Mouse (Mus musculus): ENCODE results near the gene A930033H14Rik. TPM values are rescaled to one million over a fixed set of nuclear protein-coding genes. Genes with fewer than 3 reads are reported as not detected.

Gene A930033H14Rik
- total RNA-seq, 2 experiments from 2014 or later = 1.2 to 2.8 TPM

DNA sequence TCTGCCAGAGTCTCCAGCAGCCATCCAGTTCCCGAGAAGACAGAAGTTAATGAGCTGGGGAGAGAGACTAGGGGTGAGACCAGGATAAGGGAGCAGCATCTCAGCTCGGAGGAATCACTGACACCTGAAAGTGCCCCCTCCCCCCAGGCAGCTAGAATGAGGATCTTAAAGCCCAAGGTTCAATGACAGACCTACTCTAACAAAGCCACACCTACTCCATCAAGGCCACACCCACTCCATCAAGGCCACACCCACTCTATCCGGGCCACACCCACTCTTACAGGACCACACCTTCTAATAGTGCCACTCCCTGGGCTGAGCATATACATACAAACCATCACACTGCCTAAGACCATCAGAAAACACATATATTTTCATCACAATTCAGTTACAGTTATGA, 24.3 kb upstream of the A930033H14Rik start:
- DNase-seq = no peak

DNA sequence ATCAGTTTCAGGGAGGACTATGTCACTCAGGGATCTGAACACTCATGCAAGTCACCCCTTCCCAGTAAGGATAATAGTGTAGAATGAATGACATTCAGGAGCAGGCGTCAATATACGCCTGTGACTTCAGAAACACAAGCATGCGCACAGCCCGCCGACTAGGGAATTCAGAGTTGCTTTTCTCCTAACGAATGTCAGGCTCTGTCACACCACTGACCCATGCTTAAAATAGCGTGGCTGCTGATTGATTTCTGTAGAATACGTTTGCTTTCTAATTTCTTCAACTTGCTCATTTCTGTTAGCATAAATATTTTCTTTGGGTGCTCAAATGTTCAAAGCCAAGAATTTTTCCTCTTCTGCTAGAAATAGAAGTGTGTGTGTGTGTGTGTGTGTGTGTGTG, 13.1 kb upstream of the A930033H14Rik start:
- DNase-seq = no peak

DNA sequence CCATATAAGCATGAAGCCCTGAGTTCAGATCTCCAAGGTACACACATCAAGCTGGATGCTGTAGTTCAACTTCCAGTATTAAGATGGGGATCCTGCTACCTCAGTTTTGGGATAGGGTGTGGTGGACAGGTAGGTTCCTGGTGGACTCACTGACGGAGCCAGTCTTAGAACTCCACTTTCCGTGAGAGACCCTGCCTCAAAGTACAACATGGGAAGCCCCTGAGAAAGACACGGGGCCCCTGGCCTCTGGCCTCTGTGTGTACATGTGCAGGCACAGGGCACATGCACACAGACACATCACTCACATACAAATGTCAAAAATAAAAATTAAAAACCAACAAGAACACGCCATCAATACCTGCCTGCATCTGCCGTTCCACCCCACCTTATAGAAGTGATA, 12.6 kb upstream of the A930033H14Rik start:
- DNase-seq = no peak

DNA sequence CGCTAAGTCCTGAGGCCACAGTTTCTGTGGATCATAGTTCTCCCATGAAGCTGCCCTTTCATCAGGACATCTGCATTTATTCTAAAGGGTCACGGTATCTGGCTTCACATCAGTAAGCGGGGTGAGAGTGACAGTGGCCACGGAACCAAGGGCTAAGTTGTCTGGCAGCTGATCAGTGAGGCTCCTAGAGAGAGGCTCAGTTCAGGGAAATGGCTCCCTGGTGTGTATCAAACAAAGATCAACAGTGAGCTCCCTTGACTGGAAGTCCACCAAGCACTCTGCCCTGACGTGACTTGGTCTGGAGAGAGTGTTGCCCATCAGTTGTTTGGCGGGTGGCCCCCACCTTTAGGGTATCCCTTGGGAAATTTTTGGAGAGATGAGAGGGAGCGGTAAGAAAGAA, 11.4 kb upstream of the A930033H14Rik start:
- DNase-seq = no peak

DNA sequence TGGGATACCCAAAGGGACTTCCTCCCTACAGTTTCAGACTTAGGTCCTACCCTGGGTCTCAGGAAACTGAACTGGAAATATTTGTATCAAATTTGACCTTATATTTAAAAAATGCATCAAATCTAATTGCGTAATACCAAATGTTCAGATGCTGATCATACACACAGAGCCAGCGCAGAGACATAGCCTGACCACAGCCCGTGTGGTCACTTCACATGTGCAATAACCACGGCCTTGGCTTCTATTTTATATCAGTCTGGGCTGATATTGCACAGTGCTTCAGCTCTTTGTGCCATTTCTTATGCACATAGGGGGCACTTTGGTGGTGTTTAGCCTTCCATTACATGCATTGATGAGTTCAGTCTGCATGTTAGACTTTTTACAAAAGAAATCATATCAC, 10.3 kb upstream of the A930033H14Rik start:
- no peak for DNase-seq

DNA sequence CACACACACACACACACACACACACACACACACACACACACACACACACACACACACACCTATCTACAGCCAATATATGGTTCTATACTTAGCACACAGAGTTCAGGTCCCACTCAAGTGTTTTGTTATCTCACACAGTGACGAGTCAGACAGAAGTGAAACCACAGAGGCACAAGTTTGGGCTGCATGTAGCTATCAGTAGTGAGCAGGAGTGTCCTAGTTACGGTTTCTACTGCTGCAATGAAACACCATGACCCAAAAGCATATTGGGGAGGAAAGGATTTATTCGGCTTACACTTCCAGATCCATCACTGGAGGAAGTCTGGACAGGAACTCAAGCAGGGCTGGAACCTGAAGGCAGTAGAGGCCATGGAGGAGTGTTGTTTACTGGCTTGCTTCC, 9.1 kb upstream of the A930033H14Rik start:
- DNase-seq = no peak

DNA sequence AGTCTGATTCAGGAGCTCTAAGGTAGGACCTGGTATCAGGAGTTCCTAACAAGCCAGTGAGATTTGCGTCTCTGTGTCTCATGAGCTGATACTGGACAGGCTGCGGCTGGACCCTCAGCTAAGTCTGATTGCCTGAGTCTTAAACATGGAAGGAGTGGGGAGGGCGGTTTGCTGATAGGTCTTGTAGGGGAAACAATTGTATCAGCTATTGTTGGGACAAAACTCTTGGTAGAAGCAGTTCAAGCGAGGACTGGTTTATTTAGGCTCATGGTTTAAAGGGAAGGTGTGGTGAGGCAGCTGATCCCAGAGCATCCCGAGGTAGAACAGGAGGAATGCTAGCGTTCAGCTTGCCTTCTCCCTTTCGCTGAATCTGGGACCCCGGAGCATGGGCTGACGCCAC, 8.2 kb upstream of the A930033H14Rik start:
- no peak for DNase-seq

DNA sequence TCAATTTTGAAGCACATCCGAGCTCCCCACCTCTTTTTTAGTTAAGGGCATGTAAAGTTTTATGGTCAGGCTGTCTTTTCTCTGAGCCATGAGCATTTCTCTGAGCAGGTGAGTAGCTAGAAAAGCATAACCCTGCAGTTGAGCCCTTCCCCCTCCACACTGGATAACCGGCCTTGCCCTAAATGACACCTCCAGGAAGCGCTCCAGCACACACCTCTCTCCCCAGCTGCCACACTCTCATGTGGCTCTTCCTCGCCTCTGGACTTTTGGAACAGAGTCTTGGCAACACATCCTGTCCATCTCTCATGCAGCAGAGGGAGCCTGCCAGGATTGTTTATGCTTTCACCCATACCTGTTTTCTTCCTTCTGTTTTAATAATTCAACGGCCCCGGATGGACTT, 7.4 kb upstream of the A930033H14Rik start:
- DNase-seq = peak in 1 of 2 experiments; percentile 16

DNA sequence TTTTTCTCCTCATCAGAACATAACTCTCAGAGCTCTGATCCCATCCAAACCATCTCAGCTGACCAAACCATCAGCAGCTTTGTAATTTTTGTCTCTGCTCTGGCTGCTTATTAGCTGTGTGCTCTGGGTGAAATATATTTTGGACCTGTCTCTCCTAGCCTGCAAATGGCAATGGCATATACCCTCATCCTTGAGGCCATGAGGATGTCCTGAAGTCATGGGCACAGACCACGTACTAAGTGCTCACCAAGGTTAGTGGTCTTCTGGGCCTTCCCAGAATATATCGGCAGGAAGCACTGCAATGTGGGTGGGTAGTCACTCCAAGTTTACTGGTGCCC, 6.4 kb upstream of the A930033H14Rik start:
- no peak for DNase-seq

DNA sequence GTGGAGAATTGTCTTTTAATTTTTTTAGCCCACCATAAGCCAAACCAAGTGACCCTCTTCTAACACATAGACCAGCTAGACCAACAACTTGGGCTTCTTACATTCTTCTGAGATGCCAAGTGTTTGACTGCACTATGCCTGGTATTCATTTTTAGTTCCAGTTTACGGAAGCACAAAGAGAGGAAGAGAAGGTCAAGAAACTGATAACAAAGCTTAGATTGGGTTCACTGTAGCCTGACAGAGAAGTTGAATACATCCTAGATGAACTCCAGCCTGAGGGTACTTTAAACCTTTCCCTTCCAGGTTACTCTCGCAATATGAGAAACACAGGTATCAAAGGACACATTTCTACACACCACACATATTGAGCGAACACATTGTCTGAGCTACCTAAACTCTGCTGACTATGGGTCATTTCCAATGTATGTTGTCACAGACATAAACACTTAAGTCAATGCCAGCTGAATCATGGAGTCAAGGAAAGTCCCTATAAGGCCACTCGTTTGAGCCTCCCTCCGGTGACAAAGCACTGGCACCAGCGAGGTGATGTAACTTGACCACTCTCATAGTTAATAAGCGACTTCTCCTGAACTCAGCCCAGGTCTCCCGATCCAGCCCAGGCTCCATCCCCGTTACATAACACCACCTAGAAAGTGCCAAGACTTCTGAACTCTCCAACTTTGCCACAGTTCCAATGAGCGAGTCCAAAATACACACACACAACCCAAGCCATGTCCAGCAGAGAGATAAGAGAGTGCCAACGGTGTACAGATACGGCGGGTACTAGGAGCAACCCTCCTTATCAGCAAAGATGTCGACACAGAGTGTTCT, 5.8 kb upstream of the A930033H14Rik start:
- DNase-seq = peak; percentile 17 to 43

DNA sequence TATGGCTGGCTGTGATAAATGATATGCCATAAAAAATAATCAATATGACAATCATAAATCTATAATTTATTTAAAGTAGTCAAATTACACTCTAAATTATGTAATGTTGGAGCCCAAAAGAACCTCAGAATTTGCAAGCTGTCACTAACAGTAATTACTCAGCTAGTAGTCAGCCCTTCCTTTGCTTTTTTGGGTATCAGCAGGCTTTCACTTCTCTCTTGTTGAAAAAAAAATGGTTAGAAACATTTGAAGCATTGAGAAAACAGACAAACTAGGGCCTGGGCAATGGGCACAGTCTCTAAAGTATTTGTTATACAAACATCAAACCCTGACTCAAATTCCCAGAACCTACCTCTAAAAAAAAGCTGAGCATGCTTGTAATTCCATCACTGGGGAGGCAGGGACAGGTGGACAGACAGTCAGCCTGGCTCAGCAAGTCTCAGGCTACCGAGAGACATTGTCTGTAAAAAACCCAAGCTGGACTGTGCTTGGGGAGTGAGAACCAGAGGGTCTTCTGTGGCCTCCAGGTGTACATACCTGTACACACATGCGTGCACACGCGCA, 4.3 kb upstream of the A930033H14Rik start:
- DNase-seq = no peak

DNA sequence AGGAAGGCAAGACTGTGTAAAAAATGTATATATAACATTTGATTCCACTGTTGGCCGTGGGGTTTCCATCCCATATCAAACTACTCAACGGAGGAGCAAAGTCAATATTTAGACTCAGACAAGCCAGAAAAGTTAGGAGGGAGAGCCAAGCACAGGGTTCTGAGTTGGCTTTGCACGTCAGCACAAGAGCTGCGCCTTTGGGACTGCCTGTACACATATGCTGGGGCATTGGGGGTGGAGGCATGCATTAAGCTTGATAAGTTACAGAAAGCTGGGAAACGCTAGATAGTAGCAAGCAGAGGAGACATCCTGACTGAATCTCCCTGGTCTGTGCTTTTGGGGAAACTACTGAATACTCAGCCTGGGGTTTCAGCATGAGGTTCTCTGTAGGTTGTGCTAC, 1.1 kb upstream of the A930033H14Rik start:
- peak in 1 of 2 experiments; percentile 18 for DNase-seq

DNA sequence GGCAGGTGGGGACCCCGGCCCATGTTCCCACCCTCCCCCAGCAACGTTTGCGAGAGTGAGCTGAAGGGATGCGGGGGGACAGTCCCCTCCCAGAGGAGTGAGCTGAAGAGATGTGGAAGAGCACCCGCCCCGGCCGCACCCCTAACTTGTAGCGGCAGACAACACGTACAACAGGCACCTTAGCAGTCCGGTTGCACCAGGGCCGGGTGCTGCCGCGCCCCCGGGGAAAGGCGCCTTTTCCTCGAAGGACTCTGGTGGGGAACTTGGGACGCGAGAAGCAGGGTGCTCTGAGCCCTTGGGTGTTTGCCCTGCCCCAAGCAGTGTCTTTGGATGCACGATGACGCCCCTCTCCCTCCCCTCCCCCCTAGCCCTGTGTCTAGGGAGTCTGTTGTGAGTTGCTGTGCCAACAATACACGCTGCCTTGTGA, 566 bp upstream of the A930033H14Rik start:
- DNase-seq = peak in 1 of 2 experiments; percentile 38

DNA sequence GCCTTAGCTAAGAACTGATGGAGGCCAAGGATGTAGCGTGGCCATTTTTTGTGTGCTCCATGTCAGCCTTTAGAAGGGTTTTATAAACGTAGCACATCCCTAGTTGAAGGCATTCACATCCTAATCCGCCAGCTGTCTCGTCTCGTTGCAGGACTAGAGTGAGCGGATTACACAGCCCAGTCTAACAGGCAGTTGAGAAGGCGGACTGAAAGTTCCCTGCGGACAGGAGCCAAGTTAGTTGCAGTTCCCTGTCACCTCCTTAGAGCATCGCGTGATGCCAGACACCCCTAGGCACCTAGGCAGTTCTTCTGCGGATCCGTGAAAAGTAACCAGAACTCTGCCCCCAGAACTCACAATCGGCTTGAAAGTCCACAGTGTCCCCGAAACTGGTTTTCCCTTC, 922 bp downstream of the A930033H14Rik start:
- peak; percentile 33 to 41 for DNase-seq

DNA sequence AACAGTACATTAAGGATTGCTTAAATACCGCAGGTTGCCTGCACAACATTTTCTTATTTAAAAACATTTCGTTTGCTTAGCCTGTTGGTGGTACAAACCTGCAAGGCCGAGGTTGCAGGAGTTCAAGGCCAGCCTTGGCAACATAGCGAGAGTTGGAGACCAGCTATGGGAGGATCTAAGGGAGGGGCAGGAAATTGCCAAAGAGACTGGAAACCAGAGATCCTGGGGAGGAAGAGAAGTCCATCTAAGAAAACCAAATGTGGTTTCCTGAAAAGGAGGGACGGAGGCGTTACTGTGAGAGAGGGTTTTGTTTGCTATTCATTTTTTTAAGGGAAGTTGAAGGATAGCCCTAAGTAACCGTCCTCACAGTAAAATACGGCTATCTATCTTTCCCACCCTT, 1.3 kb downstream of the A930033H14Rik start:
- DNase-seq = peak; percentile 72 to 73

DNA sequence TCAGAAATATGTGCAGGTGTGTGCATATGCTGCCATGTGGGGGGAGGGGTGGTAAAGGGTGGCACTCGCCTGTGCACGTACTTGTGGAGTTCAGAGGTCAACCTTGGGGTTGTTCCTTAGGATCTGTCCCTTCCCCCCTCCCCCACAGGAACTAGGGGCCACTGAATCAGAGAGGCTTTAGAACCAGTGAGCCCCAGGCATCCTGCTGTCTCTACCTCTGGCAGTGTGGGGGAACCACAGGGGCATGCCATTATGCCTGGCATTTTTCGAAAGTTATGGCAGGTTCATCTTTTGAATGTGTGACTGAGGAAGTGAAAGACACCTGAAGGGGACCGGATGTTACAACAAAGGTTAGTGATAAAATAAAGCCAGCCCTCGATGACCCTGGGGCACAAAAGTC, 2.2 kb downstream of the A930033H14Rik start:
- DNase-seq = no peak

DNA sequence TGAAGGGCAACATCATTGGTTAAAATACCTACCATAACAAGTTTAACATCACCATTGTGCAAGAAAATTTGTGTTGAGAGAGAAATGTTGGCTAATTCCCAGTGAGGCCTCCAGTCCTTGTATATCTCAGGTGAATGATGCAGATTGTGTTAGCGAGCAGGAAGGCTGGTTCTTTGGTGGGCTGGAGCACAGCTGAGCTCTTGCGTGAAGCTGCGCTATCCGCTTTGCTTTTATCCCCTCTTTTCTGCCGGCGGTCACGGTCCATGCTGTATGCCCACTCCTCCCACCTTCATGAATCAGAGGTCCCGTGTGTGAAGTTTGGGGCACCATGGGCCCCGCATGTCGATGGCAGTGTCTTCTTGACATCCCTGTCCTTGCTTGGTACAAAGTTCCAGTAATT, 2.9 kb downstream of the A930033H14Rik start:
- no peak for DNase-seq

DNA sequence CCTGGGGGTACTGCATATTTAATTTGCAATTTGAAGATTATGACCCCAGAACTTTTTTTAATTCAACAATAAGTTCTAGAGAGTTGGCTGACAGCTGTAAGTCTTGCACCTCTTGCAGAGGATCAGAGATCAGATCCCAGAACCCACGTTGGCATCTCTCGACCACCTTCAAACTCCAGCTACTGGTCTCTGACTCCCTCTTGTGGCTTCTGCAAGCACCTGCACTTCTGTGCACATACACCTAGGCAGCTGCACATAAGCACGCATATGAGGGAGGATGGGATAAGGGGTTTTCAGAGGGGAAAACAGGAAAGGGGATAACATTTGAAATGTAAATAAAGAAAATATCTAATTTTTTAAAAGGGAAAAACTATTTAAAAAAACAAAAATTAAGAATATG, 4.2 kb downstream of the A930033H14Rik start:
- no peak for DNase-seq

DNA sequence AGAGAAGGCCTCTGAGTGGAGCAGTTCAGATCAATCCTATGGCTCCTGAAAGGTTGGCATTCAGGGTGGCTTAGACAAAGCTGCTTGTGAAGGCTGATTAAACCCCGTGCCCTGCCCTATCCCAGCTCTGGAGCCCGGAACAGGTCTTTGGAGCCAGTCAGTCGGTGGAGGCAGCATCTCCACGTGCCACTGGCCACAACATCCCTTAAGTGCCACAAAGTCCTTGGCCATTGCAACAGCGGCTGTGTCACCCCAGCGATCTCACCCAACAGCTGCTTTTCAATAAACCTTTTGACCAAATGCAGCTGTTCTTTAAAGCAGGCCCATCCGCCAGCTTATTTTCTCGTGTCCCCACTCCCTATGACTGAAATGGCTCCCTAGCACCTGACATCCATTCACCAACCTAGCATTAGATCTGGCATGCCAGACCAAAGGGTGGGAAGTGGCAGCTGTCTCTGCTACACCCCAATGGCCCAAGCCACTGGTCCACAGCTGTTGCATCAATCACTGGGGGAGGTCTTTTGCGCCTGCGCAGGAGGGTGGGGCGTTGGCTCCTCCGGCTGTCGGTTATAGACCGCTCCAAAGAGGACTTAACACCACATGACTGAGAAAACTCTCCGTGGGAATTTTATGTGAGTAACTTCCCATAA, 4.8 kb downstream of the A930033H14Rik start:
- DNase-seq = peak in 1 of 2 experiments; percentile 35

DNA sequence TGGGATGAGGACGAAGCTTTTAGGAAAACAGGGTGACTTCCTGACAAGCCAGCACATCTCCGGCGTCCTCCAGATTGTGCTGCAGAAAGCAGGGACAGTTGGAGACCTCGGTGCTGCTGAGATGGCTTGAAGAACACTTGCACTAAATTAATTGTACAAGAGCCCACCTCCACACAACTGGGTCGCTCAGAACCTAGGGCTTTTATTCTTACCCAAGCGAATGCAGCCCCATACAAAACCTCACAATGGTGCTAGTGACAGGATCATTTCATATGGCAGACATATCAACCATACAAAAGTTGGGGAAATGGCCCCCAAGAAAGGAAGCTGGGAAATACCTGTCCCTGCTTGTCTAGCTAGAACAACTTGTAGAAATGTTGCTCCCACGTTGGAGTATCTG, 5.4 kb downstream of the A930033H14Rik start:
- DNase-seq = no peak

DNA sequence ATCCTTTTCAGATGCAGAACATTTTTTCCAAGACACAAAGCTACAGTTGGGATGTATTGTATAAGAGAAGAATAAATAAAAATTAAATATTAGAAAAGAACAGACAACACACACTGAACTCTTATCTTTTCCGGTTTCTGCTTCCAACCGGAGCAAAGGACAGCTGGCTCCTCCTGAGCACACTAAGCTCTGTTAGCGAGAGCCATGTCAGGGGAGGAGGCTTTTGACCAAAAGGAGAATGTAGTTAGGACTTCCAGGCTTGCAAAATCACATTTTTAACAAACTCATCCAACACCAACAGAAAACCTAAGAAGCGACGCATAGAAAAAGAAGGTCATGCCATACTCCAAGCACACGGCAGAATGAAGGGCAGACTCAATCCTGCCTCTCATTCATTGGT, 6.8 kb downstream of the A930033H14Rik start:
- no peak for DNase-seq

DNA sequence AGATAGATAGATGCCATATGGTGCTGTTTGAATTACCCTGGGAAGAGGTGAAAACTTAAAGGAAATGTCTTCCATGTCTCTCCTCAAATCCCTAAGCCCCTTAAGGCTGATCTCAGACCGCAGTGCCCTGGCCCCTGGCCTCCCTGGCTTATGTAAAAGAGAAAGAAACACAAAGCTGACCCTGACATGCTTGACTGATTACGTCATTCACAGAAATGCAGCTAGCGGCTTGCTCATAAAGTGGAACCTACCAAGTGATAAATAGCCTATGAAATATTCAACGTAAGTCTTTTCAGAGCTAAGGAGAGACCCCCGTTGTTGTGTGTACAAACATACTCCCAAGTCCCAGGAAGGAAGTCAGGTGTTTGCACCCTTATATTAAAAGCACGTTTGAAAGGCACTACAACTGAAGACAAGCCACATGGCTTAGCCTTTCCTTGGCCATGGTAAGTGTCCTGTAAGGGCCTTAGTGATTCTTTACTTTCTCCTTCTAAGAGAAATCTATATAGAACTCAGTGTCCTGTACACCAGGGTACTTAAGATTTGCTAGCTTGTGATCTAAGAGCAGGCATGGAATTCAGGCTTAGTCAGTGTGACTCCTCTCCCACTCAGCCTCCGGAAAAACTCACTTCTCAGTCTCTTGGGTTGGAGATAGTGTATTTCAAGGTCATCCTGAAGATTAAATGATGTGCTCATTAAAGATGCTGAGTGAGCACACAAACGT, 8.1 kb downstream of the A930033H14Rik start:
- peak; percentile 27 to 46 for DNase-seq

DNA sequence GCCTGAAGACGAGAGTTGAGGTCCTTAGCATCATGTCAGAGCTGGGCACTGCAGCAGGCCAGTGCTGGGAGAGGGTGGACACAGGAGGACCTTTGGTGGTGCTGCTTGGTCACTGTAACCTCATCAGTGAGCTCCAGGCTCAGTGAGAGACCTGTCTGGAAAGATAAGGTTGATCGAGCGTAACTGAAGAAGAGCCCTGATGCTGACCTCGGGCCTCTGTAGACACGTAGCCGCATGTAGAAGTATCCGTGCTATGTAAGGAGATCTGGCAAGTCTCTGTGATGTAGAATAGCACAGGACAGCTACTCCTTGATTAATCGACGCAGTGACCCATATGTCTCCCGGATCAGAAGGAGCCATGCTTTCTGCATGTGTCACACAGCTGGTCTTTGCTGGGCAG, 19.2 kb downstream of the A930033H14Rik start:
- no peak for DNase-seq

Data from adrenal gland, postnatal 36 days (tissue).